Mouse (Mus musculus): ENCODE data around the gene Sgf29. TPM values are rescaled to one million over a fixed set of nuclear protein-coding genes. Genes with fewer than 3 reads are reported as not detected.

Sgf29 gene
- polyA plus RNA-seq, 1 experiment from 2014 or later = 22.7 TPM

DNA sequence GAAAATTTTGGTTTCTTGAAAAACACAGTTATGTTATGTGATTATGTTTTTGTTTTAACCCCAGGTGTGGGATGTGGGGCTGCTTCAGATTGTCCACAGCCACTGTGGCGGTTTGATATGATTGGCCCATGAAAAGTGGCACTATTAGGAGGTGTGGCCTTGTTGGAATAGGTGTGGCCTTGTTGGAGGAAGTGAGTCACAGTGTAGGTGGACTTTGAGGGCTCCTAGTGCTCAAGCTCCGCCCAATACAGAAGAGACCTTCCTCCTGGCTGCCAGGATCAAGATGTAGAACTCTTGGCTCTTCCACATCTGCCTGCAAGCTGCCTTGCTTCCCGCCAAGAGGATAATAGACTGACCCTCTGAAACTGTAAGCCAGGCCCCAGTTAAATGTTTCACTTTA is 36.4 kb upstream of the Sgf29 start:
- Histone ChIP-seq H3K4me2 (ENCODE audit: low read depth, low read length) (no peak overlapping the region), H3K36me3 (replicated peaks; ENCODE audit: insufficient read depth, low read length) (no peaks in the 10 kb centered on the region), H3K27ac (ENCODE audit: low read depth) (no peak overlapping the region), H3K4me1 (ENCODE audit: insufficient read depth) (no peaks in the 10 kb centered on the region), H3K9me3 (ENCODE audit: low read length) (no peaks in the 10 kb centered on the region), H3K27me3 (ENCODE audit: insufficient read depth, low read length) (no peaks in the 10 kb centered on the region), H3K9ac (replicated peaks) (no peak overlapping the region), H3K4me3 (ENCODE audit: low read depth, low read length) (no peak overlapping the region)
- no peak for ATAC-seq
- WGBS (ENCODE audit: insufficient replicate concordance) = 78% methylated on average over 3 of the region's 3 CpGs
- TF ChIP-seq EP300 (IDR thresholded peaks at IDR 0.05; ENCODE audit: low read depth) = no peak
- DNase-seq = no peak

- WGBS (ENCODE audit: insufficient replicate concordance) = 61% methylated on average over 3 of the region's 3 CpGs
- DNase-seq (no peak), ATAC-seq (no peak)
- no peak overlapping the region for H3K4me3 ChIP-seq (ENCODE audit: low read depth, low read length)
- no peaks in the 10 kb centered on the region for H3K9me3 ChIP-seq (ENCODE audit: low read length)
- no peak overlapping the region for H3K9ac ChIP-seq (replicated peaks)
- H3K4me1 ChIP-seq (ENCODE audit: insufficient read depth) = no peaks in the 10 kb centered on the region
- H3K4me2 ChIP-seq (ENCODE audit: low read depth, low read length) = no peak overlapping the region
- TF ChIP-seq CTCF (IDR thresholded peaks at IDR 0.05; ENCODE audit: low read depth) (peak; percentile 29), EP300 (IDR thresholded peaks at IDR 0.05; ENCODE audit: low read depth) (no peak)
- no peaks in the 10 kb centered on the region for H3K27me3 ChIP-seq (ENCODE audit: insufficient read depth, low read length)
- H3K27ac ChIP-seq (ENCODE audit: low read depth) = no peak overlapping the region
- H3K36me3 ChIP-seq (replicated peaks; ENCODE audit: insufficient read depth, low read length) = no peaks in the 10 kb centered on the region
Measured at GRCm38 (mm10) chr7:126616707-126617106, 32.4 kb upstream of the Sgf29 start.

DNA sequence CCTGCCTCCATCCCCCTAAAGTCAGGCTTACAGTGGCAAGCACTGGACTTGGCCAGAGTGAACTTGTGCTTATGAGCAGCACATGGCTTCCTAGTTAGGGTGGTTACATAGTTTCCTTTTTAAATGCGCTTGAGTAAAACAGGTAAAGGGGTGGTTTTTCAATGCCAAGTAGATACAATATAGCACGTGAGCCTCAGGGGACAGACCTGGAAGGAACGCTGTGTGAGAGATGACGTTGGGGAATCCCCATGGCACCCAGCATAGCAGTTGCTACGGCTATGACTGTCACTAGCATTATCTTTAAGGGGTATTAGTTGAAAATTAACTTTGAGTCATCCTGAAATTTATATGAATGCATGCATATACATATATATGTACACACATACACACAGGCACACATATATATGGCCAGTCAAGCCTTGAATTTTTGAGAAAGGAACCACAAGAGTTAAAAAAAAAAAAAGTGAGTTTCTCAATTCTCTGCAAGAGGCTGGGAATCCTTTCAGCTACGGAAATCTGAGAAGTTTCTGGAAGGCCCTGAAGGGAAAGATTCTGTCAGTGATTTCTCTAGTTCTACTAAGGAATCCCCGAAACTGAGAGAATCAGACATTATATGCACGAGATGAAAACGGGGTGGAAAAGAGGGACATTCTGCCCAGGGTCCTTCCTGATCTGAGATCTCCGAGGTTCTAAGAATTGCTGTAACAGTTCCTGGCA is 29.4 kb upstream of the Sgf29 start:
- H3K4me3 ChIP-seq (ENCODE audit: low read depth, low read length) = no peak overlapping the region
- no peak overlapping the region for H3K9ac ChIP-seq (replicated peaks)
- ATAC-seq = no peak
- no peak overlapping the region for H3K27ac ChIP-seq (ENCODE audit: low read depth)
- no peak for DNase-seq
- peaks cover 9% of the 10 kb centered on the region; the same call in 1 of the 2 replicates for H3K4me1 ChIP-seq (ENCODE audit: insufficient read depth)
- no peak overlapping the region for H3K4me2 ChIP-seq (ENCODE audit: low read depth, low read length)
- no peaks in the 10 kb centered on the region for H3K9me3 ChIP-seq (ENCODE audit: low read length)
- 0 out of 2 replicates have a peak, but pooled peaks cover 2% of the 10 kb centered on the region for H3K36me3 ChIP-seq (replicated peaks; ENCODE audit: insufficient read depth, low read length)
- no peaks in the 10 kb centered on the region for H3K27me3 ChIP-seq (ENCODE audit: insufficient read depth, low read length)
- WGBS (ENCODE audit: insufficient replicate concordance) = 77% methylated on average over 10 of the region's 10 CpGs
- no peak for TF ChIP-seq CTCF (IDR thresholded peaks at IDR 0.05; ENCODE audit: low read depth)

GRCm38 (mm10) chr7:126621452-126622359 is 27.4 kb upstream of the Sgf29 start:
- peak overlapping the region; percentile 44; the same call in 1 of the 2 replicates for H3K27ac ChIP-seq (ENCODE audit: low read depth)
- no peak overlapping the region for H3K9ac ChIP-seq (replicated peaks)
- 63% methylated on average over 9 of the region's 9 CpGs for WGBS (ENCODE audit: insufficient replicate concordance)
- DNase-seq (no peak), ATAC-seq (peak; percentile 54)
- no peaks in the 10 kb centered on the region for H3K27me3 ChIP-seq (ENCODE audit: insufficient read depth, low read length)
- H3K4me1 ChIP-seq (ENCODE audit: insufficient read depth) = peaks cover 21% of the 10 kb centered on the region; the same call in 1 of the 2 replicates
- 0 out of 2 replicates have a peak, but pooled peaks cover 2% of the 10 kb centered on the region for H3K36me3 ChIP-seq (replicated peaks; ENCODE audit: insufficient read depth, low read length)
- no peak for TF ChIP-seq CTCF (IDR thresholded peaks at IDR 0.05; ENCODE audit: low read depth)
- 0 out of 2 replicates have a peak, but pooled peaks have one; percentile 15 for TF ChIP-seq EP300 (IDR thresholded peaks at IDR 0.05; ENCODE audit: low read depth)
- no peak overlapping the region for H3K4me2 ChIP-seq (ENCODE audit: low read depth, low read length)
- H3K9me3 ChIP-seq (ENCODE audit: low read length) = no peaks in the 10 kb centered on the region
- no peak overlapping the region for H3K4me3 ChIP-seq (ENCODE audit: low read depth, low read length)

- Histone ChIP-seq H3K27me3 (ENCODE audit: insufficient read depth, low read length) (no peaks in the 10 kb centered on the region), H3K4me3 (ENCODE audit: low read depth, low read length) (no peak overlapping the region), H3K4me1 (ENCODE audit: insufficient read depth) (peaks cover 21% of the 10 kb centered on the region; the same call in 1 of the 2 replicates), H3K27ac (ENCODE audit: low read depth) (no peak overlapping the region), H3K4me2 (ENCODE audit: low read depth, low read length) (no peak overlapping the region), H3K9me3 (ENCODE audit: low read length) (no peaks in the 10 kb centered on the region), H3K9ac (replicated peaks) (no peak overlapping the region), H3K36me3 (replicated peaks; ENCODE audit: insufficient read depth, low read length) (0 out of 2 replicates have a peak, but pooled peaks cover 2% of the 10 kb centered on the region)
- TF ChIP-seq EP300 (IDR thresholded peaks at IDR 0.05; ENCODE audit: low read depth) = no peak
- no peak for TF ChIP-seq CTCF (IDR thresholded peaks at IDR 0.05; ENCODE audit: low read depth)
- 48% methylated on average over 1 of the region's 1 CpGs for WGBS (ENCODE audit: insufficient replicate concordance)
- DNase-seq (no peak), ATAC-seq (no peak)
Measured at GRCm38 (mm10) chr7:126623381-126623780, 25.7 kb upstream of the Sgf29 start.

GRCm38 (mm10) chr7:126624774-126625173 is 24.3 kb upstream of the Sgf29 start:
- Histone ChIP-seq H3K36me3 (replicated peaks; ENCODE audit: insufficient read depth, low read length) (0 out of 2 replicates have a peak, but pooled peaks cover 2% of the 10 kb centered on the region), H3K4me2 (ENCODE audit: low read depth, low read length) (peak overlapping the region; percentile 54), H3K9ac (replicated peaks) (no peak overlapping the region; the same call in 1 of the 2 replicates), H3K27ac (ENCODE audit: low read depth) (no peak overlapping the region), H3K4me3 (ENCODE audit: low read depth, low read length) (no peak overlapping the region), H3K27me3 (ENCODE audit: insufficient read depth, low read length) (no peaks in the 10 kb centered on the region), H3K4me1 (ENCODE audit: insufficient read depth) (peaks cover 21% of the 10 kb centered on the region; the same call in 1 of the 2 replicates), H3K9me3 (ENCODE audit: low read length) (no peaks in the 10 kb centered on the region)
- ATAC-seq (no peak), DNase-seq (no peak)
- no peak for TF ChIP-seq CTCF (IDR thresholded peaks at IDR 0.05; ENCODE audit: low read depth)
- no peak for TF ChIP-seq EP300 (IDR thresholded peaks at IDR 0.05; ENCODE audit: low read depth)
- 74% methylated on average over 16 of the region's 16 CpGs for WGBS (ENCODE audit: insufficient replicate concordance)

All from liver, postnatal 0 days (tissue).